Mouse (Mus musculus) G1E (cell line): ENCODE data around the gene Arhgef33.

Source experiments
- CTCF ChIP-seq: IDR thresholded peaks from 2 replicates; pipeline ENCODE4 v1.5.1; 2012; ENCODE audit warnings: low read depth, low read length, inconsistent platforms, mixed read lengths
- GATA1 ChIP-seq: IDR thresholded peaks from 2 replicates; pipeline ENCODE4 v1.6.1; 2012; ENCODE audit warnings: borderline replicate concordance, low read length, inconsistent platforms, mixed read lengths
- GATA2 ChIP-seq: IDR thresholded peaks from 2 replicates; pipeline ENCODE4 v1.6.1; 2012; ENCODE audit warnings: low read depth, low read length, inconsistent platforms, borderline replicate concordance
- TAL1 ChIP-seq: conservative IDR thresholded peaks from 2 replicates; pipeline ENCODE4 v1.6.1; 2012; ENCODE audit warnings: low read depth, low read length, inconsistent platforms, mixed read lengths

- TF ChIP-seq CTCF: no peak
- TF ChIP-seq GATA1: no peak
- no peak for TF ChIP-seq TAL1
- no peak for TF ChIP-seq GATA2
Measured at GRCm38 (mm10) chr17:80323658-80324057, 16.5 kb downstream of the Arhgef33 start.
